Mouse (Mus musculus) telencephalon, adult 2 months (tissue): ENCODE measurements around the gene Ankrd28.
A peak's percentile ranks its signal among the peaks of the same experiment; 100 is the strongest.

ENCODE experiments used
- DNase-seq: peaks from one replicate; pipeline ENCODE4 v3.0.0-alpha.2; 2011; ENCODE audit warnings: low read depth, low spot score

The Ankrd28 gene

DNA sequence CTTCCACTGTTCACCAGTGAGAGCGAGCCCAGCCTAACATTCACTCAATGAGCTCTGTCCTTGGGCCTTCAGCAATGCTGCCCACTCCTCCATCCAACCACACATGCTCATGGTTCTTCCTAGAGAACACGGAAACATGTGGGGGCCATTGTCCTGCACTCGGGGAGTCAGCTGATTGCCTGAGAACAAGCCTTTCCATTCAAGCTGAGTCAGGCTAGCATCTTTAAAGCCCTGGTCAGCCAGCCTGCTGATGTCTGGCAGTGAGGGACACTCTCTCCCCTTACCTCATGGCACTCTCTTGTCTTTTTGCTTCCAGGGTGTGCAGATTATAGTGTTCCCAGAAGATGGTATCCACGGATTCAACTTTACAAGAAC lies 164.9 kb downstream of the Ankrd28 start:
- no peak for DNase-seq

GRCm38 (mm10) chr14:31664903-31665565 lies 165.4 kb downstream of the Ankrd28 start:
- DNase-seq, result no peak

GRCm38 (mm10) chr14:31664100-31664902 lies 166.2 kb downstream of the Ankrd28 start:
- no peak for DNase-seq

DNA sequence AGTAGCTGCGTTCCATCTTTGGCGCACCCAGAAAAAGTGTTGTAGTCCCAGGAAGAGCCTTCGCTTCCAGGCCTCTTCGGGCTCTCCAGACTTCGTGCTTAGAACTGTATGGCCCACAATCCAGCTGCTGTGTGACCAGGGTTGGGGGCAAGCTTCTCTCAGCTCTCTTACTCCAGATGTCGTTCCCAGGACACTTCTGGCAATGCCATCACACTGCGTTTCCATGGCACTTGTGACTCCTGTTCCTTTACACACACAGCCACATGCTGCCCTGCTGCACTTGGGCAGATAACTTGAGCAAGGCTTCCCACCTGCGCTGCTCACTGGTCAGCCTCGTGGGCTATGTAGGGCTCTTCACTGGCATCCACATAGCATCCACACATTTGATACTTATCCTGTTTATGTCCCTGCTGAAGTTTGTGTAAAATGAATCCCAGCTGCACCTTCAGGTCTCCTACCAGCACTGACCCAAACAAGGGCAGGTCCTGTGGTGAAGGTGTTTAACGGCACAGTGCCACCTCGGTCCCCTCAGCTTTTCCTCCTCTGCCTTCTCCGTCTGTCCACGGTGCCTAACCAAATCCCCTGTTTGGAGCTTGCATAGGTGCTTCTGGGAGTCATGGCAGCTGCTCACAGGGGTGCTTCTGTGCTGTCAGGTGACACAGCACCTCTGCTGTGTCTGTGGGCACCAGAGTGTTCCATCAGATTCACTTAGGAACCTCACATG lies 166.9 kb downstream of the Ankrd28 start:
- DNase-seq, result no peak

GRCm38 (mm10) chr14:31662555-31663211 lies 167.8 kb downstream of the Ankrd28 start:
- DNase-seq, result no peak

DNA sequence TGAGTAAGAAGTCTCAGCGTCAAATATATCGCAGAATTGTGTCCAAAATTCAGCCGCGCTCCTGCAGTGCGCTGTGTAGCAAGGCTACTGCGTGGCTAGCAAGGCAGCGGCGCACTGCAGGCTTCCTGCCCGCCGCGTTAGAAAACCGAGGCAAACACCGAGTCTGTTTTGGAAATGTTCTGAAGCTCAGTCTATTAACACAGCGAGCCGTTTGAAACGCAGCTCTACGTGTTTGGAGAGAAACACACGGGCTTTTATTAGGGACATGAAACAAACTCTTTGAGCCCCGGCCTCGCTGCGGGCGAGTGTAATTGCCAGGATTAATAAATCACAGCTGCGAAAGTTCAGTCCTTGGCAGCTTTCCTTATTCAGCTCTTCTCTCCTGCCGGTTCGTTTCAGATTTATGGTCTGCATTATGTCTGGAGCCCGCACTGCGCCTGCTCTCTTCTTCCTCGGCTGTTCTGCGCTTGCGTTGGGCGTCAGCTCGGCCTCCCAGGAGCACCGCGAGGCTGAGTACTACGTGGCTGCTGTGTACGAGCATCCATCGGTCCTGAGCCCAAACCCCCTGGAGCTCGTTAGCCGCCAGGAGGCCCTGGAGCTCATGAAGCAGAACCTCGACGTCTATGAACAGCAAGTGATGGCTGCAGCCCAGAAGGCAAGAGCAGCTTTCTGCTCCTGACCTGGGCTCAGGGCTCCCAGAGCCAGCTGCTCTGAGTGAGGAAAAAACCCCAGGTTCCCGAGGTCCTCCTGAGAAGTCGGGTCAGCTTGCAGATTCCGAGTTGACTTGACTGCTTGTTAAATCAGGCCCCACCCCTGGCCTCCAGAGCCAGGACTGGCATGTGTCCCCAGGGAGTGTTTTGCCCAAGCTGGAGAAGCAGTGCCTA lies 168.5 kb downstream of the Ankrd28 start:
- DNase-seq, result peak; percentile 91

GRCm38 (mm10) chr14:31660312-31661093 lies 169.9 kb downstream of the Ankrd28 start:
- DNase-seq, result peak; percentile 77

DNA sequence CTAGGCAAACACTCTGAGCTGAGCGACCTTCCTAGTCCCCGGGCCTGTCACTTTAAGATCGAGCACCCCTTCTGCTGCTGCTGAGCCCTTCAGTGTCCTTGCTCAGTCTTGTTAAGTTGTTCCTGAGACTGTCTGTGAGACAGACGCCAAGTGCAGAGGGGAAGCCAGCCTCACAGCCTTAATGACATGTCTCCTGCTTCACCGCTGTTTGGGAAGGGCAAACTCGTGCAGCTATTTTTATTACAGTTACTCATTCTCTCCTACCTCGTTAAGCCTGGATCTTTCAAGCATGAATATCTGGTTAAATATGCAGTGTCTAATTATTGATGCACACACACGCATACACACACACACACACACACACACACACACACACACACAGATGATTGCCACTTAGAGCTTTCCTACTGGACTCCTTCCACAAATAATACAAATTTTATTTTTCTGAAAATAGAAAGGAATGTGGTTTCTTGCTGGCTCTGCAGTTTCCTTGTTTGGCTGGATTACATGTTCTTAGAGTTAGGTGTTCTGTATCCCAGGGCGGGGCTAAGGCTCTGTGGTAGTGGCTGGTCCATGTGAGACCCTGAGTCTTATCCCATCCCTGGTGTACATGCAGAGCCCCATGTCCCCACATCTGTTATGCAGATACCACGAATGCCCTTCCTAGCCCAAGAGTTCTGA lies 170.8 kb downstream of the Ankrd28 start:
- DNase-seq, result no peak

DNA sequence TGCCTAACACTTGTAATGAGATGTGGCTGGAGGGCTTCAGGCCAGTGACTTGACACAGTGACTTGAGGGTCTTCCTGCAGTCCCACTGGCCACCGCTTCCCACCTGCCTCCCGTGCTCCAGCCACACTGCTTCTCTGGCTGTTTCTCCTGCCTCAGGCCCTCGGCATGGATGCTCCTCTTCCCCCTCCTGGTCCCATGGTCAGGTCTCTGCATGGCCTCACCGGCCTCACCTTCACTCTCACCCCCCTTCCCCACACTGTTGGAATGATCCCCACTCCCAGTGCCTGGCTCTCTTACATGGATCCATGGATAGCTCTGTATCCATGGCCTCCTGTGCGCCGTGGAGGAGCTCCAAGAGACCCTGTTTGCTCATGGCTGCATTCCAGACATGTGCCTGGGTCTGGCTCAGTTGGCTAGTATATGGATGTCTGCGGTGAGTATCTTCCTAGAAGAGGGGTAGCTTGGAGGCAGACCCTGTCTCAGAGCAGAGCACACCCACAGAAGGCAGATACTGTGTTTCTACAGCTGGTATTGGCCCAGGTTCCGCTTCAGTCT lies 172.2 kb downstream of the Ankrd28 start:
- DNase-seq, result no peak

DNA sequence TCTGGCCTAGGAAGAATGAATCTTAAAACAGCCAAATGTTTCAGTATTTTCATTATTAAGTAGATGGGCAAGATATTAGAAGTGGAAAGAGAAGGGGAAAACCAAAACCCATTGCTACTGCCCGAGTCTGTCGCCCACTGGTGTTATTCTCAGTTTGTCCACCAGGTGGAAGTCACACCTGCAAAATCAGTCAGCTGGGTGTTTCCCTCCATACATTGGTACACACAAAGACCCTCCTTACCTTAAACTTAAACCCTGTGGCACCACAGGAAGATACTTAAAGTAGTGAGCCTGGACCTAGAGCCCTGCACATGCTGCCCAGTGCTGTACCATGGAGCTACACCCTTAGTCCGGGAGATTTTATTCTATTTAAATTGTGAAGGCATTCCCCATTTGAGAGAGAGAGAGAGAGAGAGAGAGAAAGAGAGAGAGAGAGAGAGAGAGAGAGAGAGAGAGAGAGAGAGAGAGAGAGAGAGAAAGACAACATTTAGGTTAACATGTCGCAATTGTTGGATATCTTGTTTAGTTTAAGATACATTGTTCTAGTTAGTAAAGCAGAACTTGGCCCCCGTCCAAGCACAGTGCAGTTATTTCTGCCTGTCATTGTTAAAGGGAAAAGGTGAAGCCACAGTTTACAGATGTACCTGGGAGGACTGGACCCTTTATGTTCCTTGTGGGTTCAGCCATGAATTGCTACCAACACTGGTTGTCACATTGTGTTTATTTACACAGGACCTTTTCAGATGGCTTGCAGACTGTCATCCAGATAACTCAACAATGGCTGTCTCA lies 173.4 kb downstream of the Ankrd28 start:
- DNase-seq, result no peak

DNA sequence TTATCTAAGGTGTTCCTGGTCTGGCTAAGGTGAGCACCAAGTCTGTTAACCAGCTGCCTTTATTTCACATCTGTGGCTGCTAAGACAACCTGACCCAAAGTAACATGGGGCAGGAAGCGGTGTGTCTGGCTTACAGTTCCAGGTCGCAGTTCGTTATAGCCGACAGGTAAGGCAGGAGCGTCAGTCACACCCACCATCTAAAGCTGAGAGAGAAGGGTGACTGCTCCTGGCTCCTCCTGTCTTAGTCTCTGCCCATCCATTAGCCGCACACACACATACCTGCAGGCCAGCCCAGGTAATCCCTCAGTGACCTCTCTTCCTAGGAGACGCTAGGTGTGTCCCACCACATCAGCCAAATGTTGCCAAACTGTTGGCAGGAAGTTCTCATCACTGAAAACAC lies 174.1 kb downstream of the Ankrd28 start:
- DNase-seq, result no peak

- no peak for DNase-seq
Observed at GRCm38 (mm10) chr14:31655406-31655805, 175.0 kb downstream of the Ankrd28 start.

- no peak for DNase-seq
Observed at GRCm38 (mm10) chr14:31654816-31655215, 175.6 kb downstream of the Ankrd28 start.

DNA sequence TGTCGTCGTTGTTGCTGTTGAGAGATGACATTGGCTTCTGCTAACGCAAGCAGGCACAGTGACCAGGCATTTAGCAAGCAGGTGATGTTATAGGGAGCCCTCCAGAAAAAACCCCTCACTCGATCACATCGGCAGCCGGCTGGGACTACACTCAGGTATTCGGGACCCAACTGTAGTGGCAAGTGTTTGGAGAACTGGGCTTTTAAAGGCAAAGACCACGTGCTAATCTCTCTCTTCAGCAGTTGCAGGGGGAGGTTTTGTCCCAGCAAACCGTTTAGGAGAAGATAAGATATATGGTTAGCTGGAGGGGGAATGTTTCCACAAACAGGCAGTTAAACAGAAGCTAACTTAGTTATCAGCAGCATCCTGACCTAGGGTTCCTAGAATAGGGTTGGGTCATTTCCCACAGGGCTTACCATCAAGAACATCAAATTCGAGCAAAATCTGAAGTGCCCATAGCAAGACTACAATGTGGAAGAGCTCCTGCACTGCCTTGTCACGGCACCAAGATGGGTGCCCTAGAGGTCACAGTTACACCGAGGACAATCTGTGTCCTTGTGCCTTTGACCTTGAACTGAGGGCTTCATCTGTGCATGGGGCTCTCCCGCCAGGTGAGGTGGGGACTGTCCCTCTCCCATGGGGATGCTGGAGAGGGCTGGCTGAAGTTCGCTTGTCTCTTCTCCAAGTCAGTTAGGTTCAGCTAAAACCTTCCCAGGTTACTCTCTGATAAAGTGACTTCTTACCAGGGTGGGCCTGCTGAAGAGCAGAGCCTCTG lies 177.2 kb downstream of the Ankrd28 start:
- no peak for DNase-seq

DNA sequence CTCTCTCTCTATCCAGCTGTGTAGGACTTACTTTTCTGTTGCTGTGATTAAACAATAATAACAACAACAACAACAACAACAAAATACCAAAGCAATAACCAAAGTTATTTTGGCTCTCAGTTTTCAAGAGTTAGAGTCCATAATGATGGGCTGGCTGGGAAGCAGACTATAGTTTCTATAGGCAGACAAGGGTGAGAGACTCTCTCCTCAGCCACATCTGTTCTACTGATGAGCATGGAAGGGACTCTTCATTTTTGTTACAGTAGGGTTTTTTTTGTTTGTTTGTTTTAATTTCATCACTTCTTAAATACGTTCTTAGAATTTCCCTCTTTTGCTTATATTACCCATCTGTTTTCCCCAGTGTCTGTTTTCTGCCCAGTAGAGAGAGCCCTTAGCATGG lies 177.8 kb downstream of the Ankrd28 start:
- DNase-seq, result no peak

GRCm38 (mm10) chr14:31652106-31652505 lies 178.3 kb downstream of the Ankrd28 start:
- DNase-seq, result no peak

- no peak for DNase-seq
Observed at GRCm38 (mm10) chr14:31651206-31651605, 179.2 kb downstream of the Ankrd28 start.

DNA sequence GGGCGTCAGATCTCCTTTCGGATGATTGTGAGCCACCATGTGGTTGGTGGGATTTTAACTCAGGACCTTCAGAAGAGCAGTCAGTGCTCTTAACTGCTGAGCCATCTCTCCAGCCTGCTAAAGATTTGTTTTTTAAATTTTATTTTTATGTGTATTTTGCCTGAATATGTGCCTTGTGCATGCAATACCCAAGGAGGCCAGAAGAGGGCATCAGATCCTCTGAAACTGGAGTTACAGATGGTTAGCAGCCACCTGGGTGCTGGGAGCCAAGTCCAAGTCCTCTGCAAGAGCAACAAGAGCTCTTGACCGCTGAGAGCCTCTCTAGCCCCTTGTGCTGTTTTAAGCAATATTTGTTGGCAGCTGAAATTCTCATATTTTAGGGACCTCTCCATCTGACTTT lies 180.1 kb downstream of the Ankrd28 start:
- no peak for DNase-seq
